Mouse (Mus musculus) brain, embryonic 14.5 days (tissue): Measurements from ENCODE around the gene Klf7. TPM values are rescaled to one million over a fixed set of nuclear protein-coding genes. Genes with fewer than 3 reads are reported as not detected.

Experiments used
- DNase-seq: peaks from one replicate; pipeline ENCODE4 v3.0.0-alpha.2; 2011; ENCODE audit warnings: low read depth
- CTCF ChIP-seq: fragments of 200-500 bp; IDR thresholded peaks from 2 replicates; pipeline ENCODE4 v1.5.1; 2012; ENCODE audit warnings: inconsistent platforms, mild to moderate bottlenecking, moderate library complexity, borderline replicate concordance; ENCODE audit not compliant: insufficient read depth, insufficient read length; ENCODE audit errors: extremely low read depth
- POLR2A ChIP-seq: fragments of 200-500 bp; IDR thresholded peaks from 2 replicates; pipeline ENCODE4 v1.6.1; 2012; ENCODE audit warnings: mild to moderate bottlenecking, inconsistent platforms, borderline replicate concordance; ENCODE audit not compliant: poor library complexity, insufficient read depth, insufficient read length, severe bottlenecking; ENCODE audit errors: extremely low read depth
- polyA plus RNA-seq: library from polyadenylated mRNA; depleted of rRNA; stranded (reverse); fragments of >200 nt; gene quantifications from 2 replicates; pipeline ENCODE4 v1.2.3, GENCODE M21; 2012

Gene Klf7
- polyA plus RNA-seq, 1 experiment = 42.7 TPM

- TF ChIP-seq CTCF (no peak), POLR2A (no peak)
- no peak for DNase-seq
Observed at GRCm38 (mm10) chr1:64080263-64080662, 41.8 kb downstream of the Klf7 start.

GRCm38 (mm10) chr1:64078747-64079211 is 43.3 kb downstream of the Klf7 start:
- TF ChIP-seq CTCF = no peak
- TF ChIP-seq POLR2A = no peak
- no peak for DNase-seq

GRCm38 (mm10) chr1:64078011-64078746 is 43.9 kb downstream of the Klf7 start:
- peak; percentile 57 for DNase-seq
- no peak for TF ChIP-seq POLR2A
- no peak for TF ChIP-seq CTCF

- no peak for TF ChIP-seq POLR2A
- TF ChIP-seq CTCF = no peak
- peak; percentile 79 for DNase-seq
Observed at GRCm38 (mm10) chr1:64074051-64074450, 48.0 kb downstream of the Klf7 start.

GRCm38 (mm10) chr1:64070947-64071346 is 51.1 kb downstream of the Klf7 start:
- TF ChIP-seq CTCF (no peak), POLR2A (no peak)

GRCm38 (mm10) chr1:64066320-64067254 is 55.5 kb downstream of the Klf7 start:
- TF ChIP-seq POLR2A (no peak), CTCF (no peak)
- DNase-seq = peak; percentile 99

More at GRCm38 (mm10) chr1:64070947-64071346, 51.1 kb downstream of the Klf7 start:
- DNase-seq = peak; percentile 51

- DNase-seq = peak; percentile 56
- TF ChIP-seq POLR2A = no peak
- no peak for TF ChIP-seq CTCF
Observed at GRCm38 (mm10) chr1:64061488-64061887, 60.6 kb downstream of the Klf7 start.

GRCm38 (mm10) chr1:64060699-64061454 is 61.2 kb downstream of the Klf7 start:
- peak; percentile 78 for DNase-seq
- no peak for TF ChIP-seq CTCF
- TF ChIP-seq POLR2A = no peak

GRCm38 (mm10) chr1:64060116-64060515 is 62.0 kb downstream of the Klf7 start:
- TF ChIP-seq POLR2A = no peak
- TF ChIP-seq CTCF = no peak
- DNase-seq = peak; percentile 62

- TF ChIP-seq CTCF (no peak), POLR2A (no peak)
- DNase-seq = no peak
Observed at GRCm38 (mm10) chr1:64056541-64056940, 65.5 kb downstream of the Klf7 start.
